Mouse (Mus musculus): ENCODE results near the gene Mapk10.

- no peak for TF ChIP-seq POU5F1 (IDR thresholded peaks at IDR 0.05; ENCODE audit: borderline replicate concordance, low read length)
- no peak for TF ChIP-seq CTCF (conservative IDR thresholded peaks at IDR 0.05; ENCODE audit: low read length)
Measured at GRCm38 (mm10) chr5:103102876-103103393, 108.2 kb downstream of the Mapk10 start.
